In genomic region chr12:111165831-111166591, GRCm38 (mm10) we compare ENCODE assay signal across 8 mouse cellular contexts. TPM values are rescaled to one million over a fixed set of nuclear protein-coding genes. Genes with fewer than 3 reads are reported as not detected.
DNase-seq lines count a peak whose midpoint lies in the region; ATAC-seq and TF ChIP-seq lines count a peak whose summit lies in the region.

Gene Traf3 (plus strand): TSS chr12:111166370.

- peaks cover 40% of the 10 kb centered on the region for H3K79me3 ChIP-seq in C2C12 (ENCODE audit: low read depth)

- peaks cover 43% of the 10 kb centered on the region for H3K4me1 ChIP-seq in embryonic facial prominence, embryonic 13.5 days
- peaks cover 40% of the 10 kb centered on the region for H3K4me1 ChIP-seq in heart, embryonic 15.5 days (replicated peaks)
- H3K4me1 ChIP-seq in liver, embryonic 16.5 days (ENCODE audit: control insufficient read depth, low read depth, low read length) = peaks cover 29% of the 10 kb centered on the region
- peaks cover 23% of the 10 kb centered on the region for H3K4me1 ChIP-seq in neural tube, embryonic 11.5 days (ENCODE audit: control insufficient read depth, insufficient read depth, low read length)
- H3K4me1 ChIP-seq in stomach, embryonic 15.5 days = peaks cover 29% of the 10 kb centered on the region

- peak within 1 kb of the TSS; percentile 68 for H3K4me3 ChIP-seq in C2C12 (ENCODE audit: insufficient read depth, poor library complexity, severe bottlenecking)
- peak within 1 kb of the TSS; percentile 82 for H3K4me3 ChIP-seq in embryonic facial prominence, embryonic 13.5 days
- H3K4me3 ChIP-seq in heart, embryonic 15.5 days = peak within 1 kb of the TSS; percentile 68
- peak within 1 kb of the TSS; percentile 73 for H3K4me3 ChIP-seq in liver, embryonic 16.5 days (ENCODE audit: low read depth, low read length)
- peak within 1 kb of the TSS; percentile 90 for H3K4me3 ChIP-seq in neural tube, embryonic 11.5 days (ENCODE audit: low read depth, low read length)
- peak within 1 kb of the TSS; percentile 79 for H3K4me3 ChIP-seq in stomach, embryonic 15.5 days (replicated peaks)

- DNase-seq in adrenal gland, postnatal 14 days = peak; percentile 88
- DNase-seq in kidney, postnatal 14 days = peak; percentile 87
- DNase-seq in neural tube, embryonic 11.5 days (ENCODE audit: low spot score) = peak; percentile 83

- H3K27me3 ChIP-seq in C2C12 (ENCODE audit: control insufficient read depth, insufficient read depth, insufficient read length) = no peaks in the 10 kb centered on the region
- H3K27me3 ChIP-seq in embryonic facial prominence, embryonic 13.5 days = no peaks in the 10 kb centered on the region
- H3K27me3 ChIP-seq in heart, embryonic 15.5 days = no peaks in the 10 kb centered on the region
- H3K27me3 ChIP-seq in liver, embryonic 16.5 days (ENCODE audit: control insufficient read depth, insufficient read depth, low read depth, low read length) = no peaks in the 10 kb centered on the region
- no peaks in the 10 kb centered on the region for H3K27me3 ChIP-seq in neural tube, embryonic 11.5 days (ENCODE audit: control insufficient read depth, insufficient read depth, low read length)
- H3K27me3 ChIP-seq in stomach, embryonic 15.5 days (replicated peaks) = no peaks in the 10 kb centered on the region

- no peaks in the 10 kb centered on the region for H3K9me3 ChIP-seq in embryonic facial prominence, embryonic 13.5 days
- no peaks in the 10 kb centered on the region for H3K9me3 ChIP-seq in heart, embryonic 15.5 days (replicated peaks)
- H3K9me3 ChIP-seq in liver, embryonic 16.5 days (replicated peaks; ENCODE audit: control insufficient read depth, low read length) = no peaks in the 10 kb centered on the region
- H3K9me3 ChIP-seq in neural tube, embryonic 11.5 days (ENCODE audit: control insufficient read depth, low read length) = no peaks in the 10 kb centered on the region
- no peaks in the 10 kb centered on the region for H3K9me3 ChIP-seq in stomach, embryonic 15.5 days

- no peak for TF ChIP-seq CTCF in C2C12 (IDR thresholded peaks at IDR 0.05; ENCODE audit: control insufficient read depth, insufficient read depth, insufficient read length)

- 5% methylated on average over 70 of the region's 105 CpGs for WGBS in embryonic facial prominence, embryonic 13.5 days
- WGBS in heart, embryonic 15.5 days = 4% methylated on average over 82 of the region's 105 CpGs
- WGBS in liver, embryonic 16.5 days (ENCODE audit: insufficient replicate concordance) = 3% methylated on average over 60 of the region's 105 CpGs
- 15% methylated on average over 27 of the region's 105 CpGs for WGBS in neural tube, embryonic 11.5 days
- WGBS in stomach, embryonic 15.5 days = 6% methylated on average over 78 of the region's 105 CpGs

- peak within 1 kb of the TSS; percentile 94 for H3ac ChIP-seq in C2C12 (ENCODE audit: control insufficient read depth, insufficient read length, low read depth)

- H3K4me2 ChIP-seq in embryonic facial prominence, embryonic 13.5 days = peak within 1 kb of the TSS; percentile 84
- H3K4me2 ChIP-seq in heart, embryonic 15.5 days = peak within 1 kb of the TSS; percentile 89
- peak within 1 kb of the TSS; percentile 71 for H3K4me2 ChIP-seq in liver, embryonic 16.5 days (ENCODE audit: low read depth, low read length)
- H3K4me2 ChIP-seq in neural tube, embryonic 11.5 days (ENCODE audit: low read depth) = peak within 1 kb of the TSS; percentile 61
- peak within 1 kb of the TSS; percentile 80 for H3K4me2 ChIP-seq in stomach, embryonic 15.5 days

- no peak for ATAC-seq in embryonic facial prominence, embryonic 13.5 days (ENCODE audit: insufficient number of reproducible peaks, insufficient read depth, low FRiP score, low TSS enrichment, low read depth)
- ATAC-seq in heart, embryonic 15.5 days (replicated peaks; ENCODE audit: insufficient number of reproducible peaks, insufficient read depth, low FRiP score, low read depth) = peak; percentile 61
- ATAC-seq in liver, embryonic 16.5 days (ENCODE audit: low read depth) = peak; percentile 70
- ATAC-seq in neural tube, embryonic 11.5 days (ENCODE audit: insufficient read depth, low FRiP score, low TSS enrichment) = peak; percentile 24; the same call in 1 of the 2 replicates
- peak; percentile 56; the same call in 1 of the 2 replicates for ATAC-seq in stomach, embryonic 15.5 days (ENCODE audit: insufficient read depth, low FRiP score, low read depth)

- H3K36me3 ChIP-seq in C2C12 (ENCODE audit: control insufficient read depth, insufficient read depth) = peaks cover 9% of the 10 kb centered on the region
- no peaks in the 10 kb centered on the region for H3K36me3 ChIP-seq in embryonic facial prominence, embryonic 13.5 days
- H3K36me3 ChIP-seq in heart, embryonic 15.5 days = no peaks in the 10 kb centered on the region
- no peaks in the 10 kb centered on the region for H3K36me3 ChIP-seq in liver, embryonic 16.5 days (ENCODE audit: control insufficient read depth, insufficient read depth)
- no peaks in the 10 kb centered on the region for H3K36me3 ChIP-seq in neural tube, embryonic 11.5 days (ENCODE audit: control insufficient read depth, insufficient read depth, low read length)
- no peaks in the 10 kb centered on the region for H3K36me3 ChIP-seq in stomach, embryonic 15.5 days

- peaks cover 44% of the 10 kb centered on the region for H3K79me2 ChIP-seq in C2C12 (ENCODE audit: control insufficient read depth, insufficient read depth)

- H3K27ac ChIP-seq in embryonic facial prominence, embryonic 13.5 days = peak within 1 kb of the TSS; percentile 85
- H3K27ac ChIP-seq in heart, embryonic 15.5 days = peak within 1 kb of the TSS; percentile 83
- peak within 1 kb of the TSS; percentile 54 for H3K27ac ChIP-seq in liver, embryonic 16.5 days (ENCODE audit: low read length)
- H3K27ac ChIP-seq in neural tube, embryonic 11.5 days (ENCODE audit: low read depth, low read length) = peak within 1 kb of the TSS; percentile 90
- peak within 1 kb of the TSS; percentile 85 for H3K27ac ChIP-seq in stomach, embryonic 15.5 days

- H3K9ac ChIP-seq in embryonic facial prominence, embryonic 13.5 days = peak within 1 kb of the TSS; percentile 90
- H3K9ac ChIP-seq in heart, embryonic 15.5 days = peak within 1 kb of the TSS; percentile 72
- H3K9ac ChIP-seq in liver, embryonic 16.5 days (ENCODE audit: low read depth, low read length) = peak within 1 kb of the TSS; percentile 59
- H3K9ac ChIP-seq in neural tube, embryonic 11.5 days (ENCODE audit: low read length) = peak within 1 kb of the TSS; percentile 85
- peak within 1 kb of the TSS; percentile 63 for H3K9ac ChIP-seq in stomach, embryonic 15.5 days

TF ChIP-seq in C2C12, 6 proteins besides CTCF, POLR2A, EP300 and RAD21:
- TF ChIP-seq MAX (IDR thresholded peaks at IDR 0.05) (peak; percentile 25), USF1 (IDR thresholded peaks at IDR 0.05; ENCODE audit: low read depth) (no peak), CEBPB (IDR thresholded peaks at IDR 0.05; ENCODE audit: low read depth) (no peak)

RNA-seq across cellular contexts. Expression of gene Traf3, which starts in this region (rescaled TPM):
- polyA plus RNA-seq in C2C12 (2012; fragmentation: generic; extraction: Trizol) = 9.9 TPM
- 19.3 and 24.9 TPM in 2 replicates for total RNA-seq in adrenal gland, postnatal 14 days (2021)
- polyA plus RNA-seq in embryonic facial prominence, embryonic 13.5 days (2015; fragmentation: Nextera tagmentation; extraction: Ambion mirVana) = 13.6 and 15.0 TPM in 2 replicates
- polyA plus RNA-seq in heart, embryonic 15.5 days (2015; fragmentation: Nextera tagmentation; extraction: Ambion mirVana) = 5.1 and 7.0 TPM in 2 replicates
- 1.6 and 2.3 TPM in 2 replicates for polyA plus RNA-seq in liver, embryonic 16.5 days (2015; fragmentation: Nextera tagmentation; extraction: Ambion mirVana)
- polyA plus RNA-seq in neural tube, embryonic 11.5 days (2014; fragmentation: Nextera tagmentation; extraction: Ambion mirVana) = 15.4 and 16.2 TPM in 2 replicates
- polyA plus RNA-seq in stomach, embryonic 15.5 days (2015; fragmentation: Nextera tagmentation; extraction: Ambion mirVana) = 8.1 and 8.4 TPM in 2 replicates
